Mouse (Mus musculus) kidney, adult 10 weeks (tissue): ENCODE data around the gene Mrc2. TPM values are rescaled to one million over a fixed set of nuclear protein-coding genes. Genes with fewer than 3 reads are reported as not detected.

Experiments used
- polyA plus RNA-seq: library from polyadenylated mRNA; stranded (reverse); fragments of 350-450 nt; fragmentation: Illumina TruSeq; extraction: RNeasy Lipid Tissue Mini Kit (QIAGEN cat#74804); gene quantifications from one replicate; pipeline ENCODE4 v1.2.3, GENCODE M21; 2014; ENCODE audit warnings: low read depth, low replicate concordance

The Mrc2 gene
- 0.12 TPM for polyA plus RNA-seq

GRCm38 (mm10) chr11:105292124-105293071 is at the start of gene Mrc2:
Gene Mrc2 (plus strand): TSS chr11:105292643.

Other genes with a start within 250 kb of the Mrc2 start
- not detected for gene Efcab3, start 229.1 kb upstream of the Mrc2 start, polyA plus RNA-seq
- gene Mettl2, start 166.2 kb upstream of the Mrc2 start, polyA plus RNA-seq = 14.3 TPM
- not detected for gene Gm10842, start 145.8 kb upstream of the Mrc2 start, polyA plus RNA-seq
- 72.8 TPM for gene Tlk2, start 113.8 kb upstream of the Mrc2 start, polyA plus RNA-seq
- not detected for gene March10, start 164.1 kb downstream of the Mrc2 start, polyA plus RNA-seq